Mouse (Mus musculus) intestine, embryonic 14.5 days (tissue): ENCODE data around the gene Gm6370. TPM values are rescaled to one million over a fixed set of nuclear protein-coding genes. Genes with fewer than 3 reads are reported as not detected.
"Not testable (repeated sequence)": the region's sequence is repeated elsewhere in the genome, so short reads cannot be mapped to it uniquely, and the experiment has no call there.

Experiments used
- ATAC-seq: fragments of 200-750 bp; cut with Nextera tagmentation; replicated peaks from 2 replicates; pipeline ENCODE4 v1.8.0; 2017; ENCODE audit warnings: low read depth, moderate number of reproducible peaks, moderate TSS enrichment, moderate library complexity; ENCODE audit not compliant: low FRiP score, low TSS enrichment
- DNase-seq: peaks from one replicate; pipeline ENCODE4 v3.0.0-alpha.2; 2018; ENCODE audit warnings: low spot score
- H3K27ac ChIP-seq: fragments of 300-500 bp; sonication (generic); 2 replicates; pipeline ENCODE4 v1.5.1; 2014; ENCODE audit warnings: low read depth, mild to moderate bottlenecking, control low read depth
- H3K27me3 ChIP-seq: fragments of 300-500 bp; sonication (generic); replicated peaks from 2 replicates; pipeline ENCODE4 v1.6.1; 2014; ENCODE audit warnings: low read length, control low read depth; ENCODE audit not compliant: control insufficient read depth, insufficient read depth
- H3K36me3 ChIP-seq: fragments of 300-500 bp; sonication (generic); 2 replicates; pipeline ENCODE4 v1.6.1; 2014; ENCODE audit warnings: low read length, control low read depth; ENCODE audit not compliant: control insufficient read depth, insufficient read depth
- H3K4me1 ChIP-seq: fragments of 300-500 bp; sonication (generic); replicated peaks from 2 replicates; pipeline ENCODE4 v1.6.1; 2014; ENCODE audit warnings: low read length, control low read depth, mixed read lengths; ENCODE audit not compliant: control insufficient read depth, insufficient read depth
- H3K4me2 ChIP-seq: fragments of 300-500 bp; sonication (generic); 2 replicates; pipeline ENCODE4 v1.6.1; 2014; ENCODE audit warnings: low read length
- H3K4me3 ChIP-seq: fragments of 300-500 bp; sonication (generic); 2 replicates; pipeline ENCODE4 v1.5.1; 2014; ENCODE audit warnings: low read depth, low read length, control low read depth, mixed read lengths
- H3K9ac ChIP-seq: fragments of 300-500 bp; sonication (generic); 2 replicates; pipeline ENCODE4 v1.6.1; 2014; ENCODE audit warnings: mild to moderate bottlenecking, low read length
- H3K9me3 ChIP-seq: fragments of 300-500 bp; sonication (generic); 2 replicates; pipeline ENCODE4 v1.6.1; 2016; ENCODE audit warnings: low read length, control low read depth; ENCODE audit not compliant: control insufficient read depth
- WGBS: fragments of 180-500 bp; shearing (Covaris S2); extraction: QIAGEN DNeasy Blood & Tissue Kit; methylation state at CpG from one replicate; pipeline ENCODE4 v1.1.7; 2014; 5-methylcytosine and 5-hydroxymethylcytosine counted together
- polyA plus RNA-seq: library from polyadenylated mRNA; unstranded; fragments of >200 nt; fragmentation: Nextera tagmentation; extraction: Ambion mirVana; gene quantifications from 2 replicates; pipeline ENCODE4 v1.2.1, GENCODE M21; 2014

The Gm6370 gene
- polyA plus RNA-seq, 1 experiment from 2014 or later = not detected

DNA sequence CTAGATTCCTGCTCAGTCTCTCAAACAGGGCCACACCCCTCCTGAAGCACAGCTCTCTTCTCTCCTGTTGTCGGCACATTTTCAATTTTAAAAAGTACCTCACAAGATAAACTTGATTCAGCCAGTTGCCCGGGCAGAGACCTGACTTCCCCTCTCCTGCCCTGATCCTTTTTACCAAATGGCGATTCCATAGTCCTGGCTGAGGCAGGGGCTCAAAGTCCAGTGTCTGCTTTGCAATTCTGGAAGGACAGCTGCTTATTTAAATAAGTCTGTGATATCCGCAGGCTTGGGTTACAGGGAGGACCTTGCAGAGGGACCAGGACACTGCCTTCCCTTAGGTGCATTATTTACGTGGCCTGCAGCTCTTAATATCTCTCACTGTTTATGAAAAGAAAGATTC, 19.9 kb upstream of the Gm6370 start:
- Histone ChIP-seq H3K4me2 (no peak overlapping the region), H3K27me3 (no peaks in the 10 kb centered on the region), H3K4me1 (no peaks in the 10 kb centered on the region), H3K4me3 (no peak overlapping the region), H3K9ac (no peak overlapping the region), H3K36me3 (no peaks in the 10 kb centered on the region), H3K9me3 (no peaks in the 10 kb centered on the region), H3K27ac (no peak overlapping the region)
- WGBS = 76% methylated on average over 5 of the region's 5 CpGs
- ATAC-seq (no peak), DNase-seq (no peak)

DNA sequence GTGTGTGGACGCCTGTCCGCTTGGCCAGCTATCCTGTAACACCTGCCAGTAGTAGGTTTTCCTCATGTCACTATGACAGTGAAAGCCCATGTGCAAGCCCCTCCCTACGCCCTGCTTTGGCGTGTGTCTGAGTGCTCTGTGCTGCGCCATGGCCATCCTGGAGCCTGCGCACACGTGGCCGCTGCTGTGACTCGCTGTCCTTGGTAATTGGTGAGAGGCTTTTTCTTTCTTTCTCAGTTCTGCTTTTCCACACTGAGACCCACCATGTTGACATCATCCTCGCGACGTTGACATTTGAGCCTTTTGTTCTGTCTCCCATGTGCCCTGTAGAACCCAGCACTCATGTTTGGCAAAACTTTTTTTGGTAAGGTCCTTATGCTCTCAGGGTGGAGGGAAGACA, 19.3 kb upstream of the Gm6370 start:
- Histone ChIP-seq H3K4me3 (no peak overlapping the region), H3K36me3 (no peaks in the 10 kb centered on the region), H3K27me3 (no peaks in the 10 kb centered on the region), H3K4me2 (no peak overlapping the region), H3K9ac (no peak overlapping the region), H3K9me3 (no peaks in the 10 kb centered on the region), H3K27ac (no peak overlapping the region), H3K4me1 (no peaks in the 10 kb centered on the region)
- 94% methylated on average over 12 of the region's 12 CpGs for WGBS
- DNase-seq (no peak), ATAC-seq (no peak)

DNA sequence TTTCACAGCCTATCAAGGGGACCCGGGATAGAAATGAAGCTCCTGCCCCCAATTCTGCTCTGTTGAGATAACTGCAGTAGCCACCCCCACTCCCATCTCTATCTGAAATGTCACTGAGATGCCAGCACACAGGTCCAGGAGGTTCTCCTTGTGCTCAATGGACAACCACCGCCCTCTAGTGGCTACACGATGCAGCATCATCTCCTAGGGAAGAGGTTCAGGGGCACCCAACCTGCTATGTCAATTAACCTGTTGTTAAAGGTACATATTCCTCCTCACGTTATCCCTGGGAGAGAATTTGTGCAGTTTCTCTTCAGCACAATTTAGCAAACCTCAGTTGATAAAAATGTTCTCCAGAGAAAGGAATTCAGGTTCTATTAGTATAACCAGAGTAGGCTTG, 11.6 kb upstream of the Gm6370 start:
- H3K9ac ChIP-seq, ATAC-seq, DNase-seq, H3K27me3 ChIP-seq, H3K4me2 ChIP-seq, H3K27ac ChIP-seq, H3K4me3 ChIP-seq, H3K36me3 ChIP-seq, H3K4me1 ChIP-seq, H3K9me3 ChIP-seq: not testable (repeated sequence)
- WGBS = 10% methylated on average over 4 of the region's 4 CpGs

DNA sequence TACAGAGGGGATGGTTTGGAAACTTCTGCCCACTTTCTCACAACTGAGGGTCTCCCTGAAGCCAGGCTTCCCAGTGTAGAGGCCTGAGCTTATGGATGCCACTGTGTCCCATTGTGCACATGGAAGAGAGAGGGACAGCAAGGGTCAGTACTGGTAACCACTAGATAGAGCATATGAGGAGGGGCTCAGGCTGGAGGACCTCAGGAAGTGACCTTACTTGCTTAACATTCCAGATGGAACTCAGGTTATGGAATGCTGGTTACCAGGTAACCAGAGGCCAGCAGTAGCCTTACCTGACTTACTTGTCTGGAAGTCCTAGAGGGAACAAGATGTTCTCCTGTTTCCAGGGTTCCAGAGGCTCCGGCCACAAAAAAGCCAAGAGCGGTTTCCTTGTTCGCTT, 9.5 kb upstream of the Gm6370 start, which contains the start of gene Gm6408:
Gene Gm6408, plus strand, starts transcription at position 301 of the 400 bp plus-strand sequence.
- not testable (repeated sequence) for ATAC-seq, DNase-seq, H3K36me3 ChIP-seq, H3K4me3 ChIP-seq, H3K27me3 ChIP-seq, H3K4me1 ChIP-seq, H3K4me2 ChIP-seq, H3K9ac ChIP-seq, H3K9me3 ChIP-seq, H3K27ac ChIP-seq
- WGBS = 100% methylated on average over 1 of the region's 3 CpGs

DNA sequence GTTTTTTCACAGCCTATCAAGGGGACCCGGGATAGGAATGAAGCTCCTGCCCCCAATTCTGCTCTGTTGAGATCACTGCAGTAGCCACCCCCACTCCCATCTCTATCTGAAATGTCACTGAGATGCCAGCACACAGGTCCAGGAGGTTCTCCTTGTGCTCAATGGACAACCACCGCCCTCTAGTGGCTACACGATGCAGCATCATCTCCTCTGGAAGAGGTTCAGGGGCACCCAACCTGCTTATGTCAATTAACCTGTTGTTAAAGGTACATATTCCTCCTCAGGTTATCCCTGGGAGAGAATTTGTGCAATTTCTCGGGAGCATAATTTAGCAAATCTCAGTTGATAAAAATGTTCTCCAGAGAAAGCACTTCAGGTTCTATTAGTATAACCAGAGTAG, 2.2 kb upstream of the Gm6370 start:
- H3K4me3 ChIP-seq, DNase-seq, H3K36me3 ChIP-seq, H3K27me3 ChIP-seq, H3K9ac ChIP-seq, H3K27ac ChIP-seq, H3K9me3 ChIP-seq, H3K4me1 ChIP-seq, H3K4me2 ChIP-seq, ATAC-seq: not testable (repeated sequence)
- WGBS = 8% methylated on average over 3 of the region's 4 CpGs

DNA sequence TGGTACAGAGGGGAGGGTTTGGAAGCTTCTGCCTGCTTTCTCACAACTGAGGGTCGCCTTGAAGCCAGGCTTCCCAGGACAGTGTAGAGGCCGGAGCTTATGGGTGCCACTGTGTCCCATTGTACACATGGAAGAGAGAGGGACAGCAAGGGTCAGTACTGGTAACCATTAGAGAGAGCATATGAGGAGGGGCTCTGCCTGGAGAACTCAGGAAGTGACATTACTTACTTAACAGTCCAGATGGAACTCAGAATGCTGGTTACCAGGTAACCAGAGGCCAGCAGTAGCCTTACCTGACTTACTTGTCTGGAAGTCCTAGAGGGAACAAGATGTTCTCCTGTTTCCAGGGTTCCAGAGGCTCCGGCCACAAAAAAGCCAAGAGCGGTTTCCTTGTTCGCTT, 10.9 kb downstream of the Gm6370 start, which contains the start of gene 4930449I24Rik:
Gene 4930449I24Rik, plus strand, starts transcription at position 301 of the 400 bp plus-strand sequence.
- H3K4me3 ChIP-seq, H3K9me3 ChIP-seq, H3K9ac ChIP-seq, DNase-seq, H3K27ac ChIP-seq, H3K4me1 ChIP-seq, H3K27me3 ChIP-seq, H3K4me2 ChIP-seq, ATAC-seq, H3K36me3 ChIP-seq: not testable (repeated sequence)
- whole genome bisulfite sequencing = no CpG with 5 or more reads among the region's 5 CpGs

DNA sequence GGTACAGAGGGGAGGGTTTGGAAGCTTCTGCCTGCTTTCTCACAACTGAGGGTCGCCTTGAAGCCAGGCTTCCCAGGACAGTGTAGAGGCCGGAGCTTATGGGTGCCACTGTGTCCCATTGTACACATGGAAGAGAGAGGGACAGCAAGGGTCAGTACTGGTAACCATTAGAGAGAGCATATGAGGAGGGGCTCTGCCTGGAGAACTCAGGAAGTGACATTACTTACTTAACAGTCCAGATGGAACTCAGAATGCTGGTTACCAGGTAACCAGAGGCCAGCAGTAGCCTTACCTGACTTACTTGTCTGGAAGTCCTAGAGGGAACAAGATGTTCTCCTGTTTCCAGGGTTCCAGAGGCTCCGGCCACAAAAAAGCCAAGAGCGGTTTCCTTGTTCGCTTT, 22.7 kb downstream of the Gm6370 start, which contains the start of gene Gm3402:
Gene Gm3402, plus strand, starts transcription at position 301 of the 400 bp plus-strand sequence.
- not testable (repeated sequence) for H3K9ac ChIP-seq, H3K4me2 ChIP-seq, H3K27ac ChIP-seq, H3K36me3 ChIP-seq, ATAC-seq, H3K27me3 ChIP-seq, H3K4me3 ChIP-seq, DNase-seq, H3K4me1 ChIP-seq, H3K9me3 ChIP-seq
- WGBS = no CpG with 5 or more reads among the region's 5 CpGs

DNA sequence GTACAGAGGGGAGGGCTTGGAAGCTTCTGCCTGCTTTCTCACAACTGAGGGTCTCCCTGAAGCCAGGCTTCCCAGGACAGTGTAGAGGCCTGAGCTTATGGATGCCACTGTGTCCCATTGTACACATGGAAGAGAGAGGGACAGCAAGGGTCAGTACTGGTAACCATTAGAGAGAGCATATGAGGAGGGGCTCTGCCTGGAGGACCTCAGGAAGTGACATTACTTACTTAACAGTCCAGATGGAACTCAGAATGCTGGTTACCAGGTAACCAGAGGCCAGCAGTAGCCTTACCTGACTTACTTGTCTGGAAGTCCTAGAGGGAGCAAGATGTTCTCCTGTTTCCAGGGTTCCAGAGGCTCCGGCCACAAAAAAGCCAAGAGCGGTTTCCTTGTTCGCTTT, 34.3 kb downstream of the Gm6370 start, which contains the start of gene Gm3404:
Gene Gm3404, plus strand, starts transcription at position 301 of the 400 bp plus-strand sequence.
- H3K27ac ChIP-seq, H3K9me3 ChIP-seq, H3K27me3 ChIP-seq, H3K4me1 ChIP-seq, ATAC-seq, H3K4me2 ChIP-seq, H3K36me3 ChIP-seq, H3K9ac ChIP-seq, H3K4me3 ChIP-seq, DNase-seq: not testable (repeated sequence)
- 85% methylated on average over 2 of the region's 3 CpGs for whole genome bisulfite sequencing

DNA sequence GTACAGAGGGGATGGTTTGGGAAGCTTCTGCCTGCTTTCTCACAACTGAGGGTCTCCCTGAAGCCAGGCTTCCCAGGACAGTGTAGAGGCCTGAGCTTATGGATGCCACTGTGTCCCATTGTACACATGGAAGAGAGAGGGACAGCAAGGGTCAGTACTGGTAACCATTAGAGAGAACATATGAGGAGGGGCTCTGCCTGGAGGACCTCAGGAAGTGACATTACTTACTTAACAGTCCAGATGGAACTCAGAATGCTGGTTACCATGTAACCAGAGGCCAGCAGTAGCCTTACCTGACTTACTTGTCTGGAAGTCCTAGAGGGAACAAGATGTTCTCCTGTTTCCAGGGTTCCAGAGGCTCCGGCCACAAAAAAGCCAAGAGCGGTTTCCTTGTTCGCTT, 46.2 kb downstream of the Gm6370 start, which contains the start of gene Gm3409:
Gene Gm3409, plus strand, starts transcription at position 301 of the 400 bp plus-strand sequence.
- not testable (repeated sequence) for ATAC-seq, H3K27ac ChIP-seq, H3K9ac ChIP-seq, H3K36me3 ChIP-seq, H3K27me3 ChIP-seq, H3K4me3 ChIP-seq, DNase-seq, H3K4me1 ChIP-seq, H3K4me2 ChIP-seq, H3K9me3 ChIP-seq
- WGBS = 100% methylated on average over 2 of the region's 3 CpGs
